Mouse (Mus musculus): Measurements from ENCODE around the gene Elp1. TPM values are rescaled to one million over a fixed set of nuclear protein-coding genes. Genes with fewer than 3 reads are reported as not detected.
A peak's percentile ranks its signal among the peaks of the same experiment; 100 is the strongest.

Gene Elp1
- total RNA-seq, 2 experiments from 2014 or later: 62.6 to 66.6 TPM

- no peak for DNase-seq (ENCODE audit: low spot score in 2 of 2)
Measured at GRCm38 (mm10) chr4:56717932-56718331, 84.2 kb downstream of the Elp1 start.

- DNase-seq (ENCODE audit: low spot score in 2 of 2): no peak
Measured at GRCm38 (mm10) chr4:56716801-56717200, 85.3 kb downstream of the Elp1 start.

DNA sequence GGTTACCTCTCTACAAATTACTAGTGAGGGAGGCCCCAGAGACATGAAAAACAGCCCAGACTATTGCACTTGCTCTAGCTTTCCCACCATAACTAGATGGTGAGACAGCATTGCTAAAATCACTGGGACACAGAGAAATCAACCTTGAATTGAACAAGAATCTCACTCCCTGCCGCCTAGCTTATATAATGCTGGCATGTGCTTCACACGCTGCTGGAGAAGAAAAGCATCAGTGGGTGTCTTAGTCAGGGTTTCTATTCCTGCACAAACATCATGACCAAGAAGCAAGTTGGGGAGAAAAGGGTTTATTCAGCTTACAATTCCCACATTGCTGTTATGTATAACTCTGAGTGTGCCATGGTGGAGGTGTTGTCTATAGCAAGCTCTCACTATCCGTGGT lies 89.0 kb downstream of the Elp1 start:
- peak; percentile 60 to 72 for DNase-seq (ENCODE audit: low spot score in 2 of 2)

DNA sequence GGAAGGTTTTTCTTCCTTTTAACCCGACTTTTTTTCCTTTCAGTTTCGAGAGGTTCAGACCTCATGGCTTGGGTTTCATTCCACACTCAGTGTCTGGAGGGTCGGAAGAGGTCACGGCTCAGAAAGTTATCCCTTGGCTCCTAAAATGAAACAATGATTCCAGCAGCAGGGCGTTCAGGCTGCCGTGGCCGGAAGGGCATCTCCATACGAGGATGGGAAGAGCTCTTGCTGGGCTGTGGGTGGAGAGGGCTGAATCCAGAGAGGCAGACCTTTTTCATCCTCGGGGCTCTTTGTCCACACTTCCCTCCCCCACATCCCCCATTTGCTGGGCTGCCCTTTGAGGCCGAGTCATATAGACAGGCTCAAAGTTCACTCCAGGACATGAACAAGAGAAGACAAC lies 99.9 kb downstream of the Elp1 start:
- no peak for DNase-seq (ENCODE audit: low spot score in 2 of 2)

Other genes starting within 250 kb of the Elp1 start
- not detected for gene Gm26657, start 62.3 kb downstream of the Elp1 start, total RNA-seq (2021)
- under 1 TPM in 1 of 2 experiments, not detected in 1; 0.40 TPM for gene Actl7b, start 60.9 kb downstream of the Elp1 start, total RNA-seq (2021)
- gene Actl7a, start 58.9 kb downstream of the Elp1 start, total RNA-seq (2021): not detected
- 10 to 100 TPM; 17.0 to 17.4 TPM for gene Fam206a, start within 50 bp of the Elp1 start, total RNA-seq (2021)
- gene Ctnnal1, start 62.9 kb upstream of the Elp1 start, total RNA-seq (2021): 10 to 100 TPM; 17.9 to 18.1 TPM
- gene Tmem245, start 145.1 kb upstream of the Elp1 start, total RNA-seq (2021): 10 to 100 TPM; 37.7 to 45.7 TPM
- 100 to 1,000 TPM; 209 to 220 TPM for gene Frrs1l, start 188.1 kb upstream of the Elp1 start, total RNA-seq (2021)

Data from left cerebral cortex, adult 18-20 months (tissue).